Mouse (Mus musculus) hematopoietic stem cell, adult 5-6 weeks (primary cell): ENCODE measurements around the gene Mllt1. TPM values are rescaled to one million over a fixed set of nuclear protein-coding genes. Genes with fewer than 3 reads are reported as not detected.

Source experiments
- ATAC-seq, 2 experiments: fragments of 125-278 bp in 1 of 2; replicated peaks in 1 of 2; 2 replicates each; pipeline ENCODE4 v1.8.0; 2016 to 2017; ENCODE audit warnings: inconsistent platforms in 2 of 2, mild to moderate bottlenecking in 2 of 2, moderate number of reproducible peaks in 2 of 2, low read depth in 1 of 2, moderate TSS enrichment in 1 of 2; ENCODE audit not compliant: low FRiP score in 2 of 2, poor library complexity in 2 of 2, severe bottlenecking in 2 of 2, insufficient read depth in 1 of 2, low TSS enrichment in 1 of 2
- total RNA-seq: library from RNA; stranded (forward); fragments of 172-1452, 232-1000 nt; gene quantifications from 2 replicates; pipeline ENCODE4 v1.2.3, GENCODE M21; 2017

Mllt1 gene
- total RNA-seq, 1 experiment from 2014 or later, result 19.3 TPM

DNA sequence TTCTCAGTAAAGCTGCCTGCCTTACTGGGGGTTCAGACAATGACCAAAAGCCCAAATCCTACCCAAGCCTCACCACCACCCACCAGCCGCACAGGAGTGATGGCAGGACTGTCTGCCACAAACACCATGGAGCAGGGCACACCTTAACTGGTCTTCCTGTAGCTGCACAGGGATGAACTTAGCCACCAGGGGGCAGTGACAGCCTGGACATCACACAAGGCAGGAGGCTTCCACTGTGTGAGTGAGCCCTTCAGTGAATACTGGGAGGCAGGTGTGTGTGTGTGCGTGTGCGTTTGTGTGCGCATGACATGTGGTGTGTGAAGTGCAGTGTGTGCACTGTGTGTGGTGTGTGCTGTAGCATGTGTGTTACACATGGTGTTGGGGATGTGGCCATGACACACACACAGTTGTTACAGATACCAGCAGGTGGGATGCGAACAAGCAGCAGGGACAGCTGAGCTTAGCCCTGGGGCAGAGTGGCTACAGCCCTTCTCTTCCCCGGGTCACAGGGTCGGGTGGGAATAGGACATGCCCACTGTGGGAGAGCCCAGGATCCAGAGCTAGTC, 37.5 kb downstream of the Mllt1 start:
- ATAC-seq, result peak; percentile 73 to 79

DNA sequence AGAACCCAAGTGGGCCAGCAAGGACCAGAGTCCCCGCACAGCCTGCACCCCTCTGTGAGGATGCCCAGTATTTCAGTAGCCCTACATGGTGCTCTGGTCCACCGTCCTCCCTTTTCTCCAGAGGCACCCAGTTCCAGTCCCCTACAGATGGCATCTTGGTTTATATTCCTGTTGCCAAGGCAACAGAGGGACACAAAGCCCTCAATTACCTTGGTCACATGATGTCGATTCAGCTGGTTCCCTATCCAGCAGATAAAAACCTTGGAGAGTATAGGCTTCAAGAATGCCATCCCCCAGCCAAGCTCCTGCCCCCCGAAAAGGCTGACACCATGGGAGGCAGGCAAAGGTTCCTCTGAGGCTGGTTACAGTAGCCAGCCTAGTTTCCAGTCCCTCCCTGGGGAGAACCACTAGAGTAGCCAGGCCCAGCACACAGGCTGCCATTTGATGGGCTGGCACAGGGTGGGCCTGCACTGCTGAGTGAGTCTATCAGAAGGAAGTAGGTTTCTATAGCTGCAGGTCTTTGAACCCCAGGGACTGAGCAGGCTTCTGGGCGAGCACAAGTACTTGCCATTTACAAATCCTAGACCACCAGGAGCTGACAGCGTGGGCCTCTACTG, 38.6 kb downstream of the Mllt1 start:
- no peak for ATAC-seq

DNA sequence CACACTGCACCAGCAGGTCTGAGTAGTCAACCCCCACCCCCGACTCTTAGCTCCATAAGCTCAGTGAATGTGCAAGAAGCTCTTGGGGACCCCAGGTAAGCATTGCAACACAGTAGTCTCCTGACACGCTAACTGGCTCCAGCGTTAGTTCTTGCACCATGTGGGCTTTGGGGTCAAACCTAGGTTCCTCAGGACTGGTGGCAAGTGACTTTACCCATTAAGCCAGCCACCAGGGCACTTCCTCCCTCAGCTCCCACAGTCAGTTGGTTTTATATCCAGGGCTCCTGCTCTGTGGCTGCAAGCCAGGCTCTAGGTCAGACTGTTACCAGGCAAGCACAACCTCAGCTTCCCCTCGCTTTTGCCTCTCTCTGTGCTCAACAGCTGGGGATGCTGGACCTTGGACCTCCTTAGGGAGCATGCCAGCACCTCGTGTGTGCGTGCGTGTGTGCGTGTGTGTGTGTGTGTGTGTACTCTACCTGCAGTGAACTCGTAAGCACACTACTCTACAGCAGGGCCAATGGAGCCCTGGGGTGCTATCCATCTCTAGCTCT, 39.8 kb downstream of the Mllt1 start:
- ATAC-seq, result no peak

DNA sequence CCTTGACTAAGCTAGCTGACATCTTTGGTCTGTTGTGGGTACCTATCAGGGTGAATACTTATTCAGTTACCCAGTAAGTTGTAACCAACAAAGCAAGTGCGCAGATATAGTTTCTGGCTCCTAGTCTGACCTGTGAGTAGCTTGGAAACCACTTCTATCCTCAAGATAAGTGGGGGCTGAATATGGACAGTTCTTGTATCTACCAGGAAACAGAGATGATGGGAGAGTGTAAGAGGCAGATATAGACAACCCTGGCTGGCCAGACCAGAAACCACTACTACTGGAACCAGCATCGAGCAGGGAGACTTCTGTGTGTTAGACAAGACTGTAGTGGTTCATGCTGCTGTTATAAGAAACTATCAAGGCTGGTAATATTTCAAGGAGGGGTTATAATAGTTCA, 45.2 kb downstream of the Mllt1 start:
- no peak for ATAC-seq

DNA sequence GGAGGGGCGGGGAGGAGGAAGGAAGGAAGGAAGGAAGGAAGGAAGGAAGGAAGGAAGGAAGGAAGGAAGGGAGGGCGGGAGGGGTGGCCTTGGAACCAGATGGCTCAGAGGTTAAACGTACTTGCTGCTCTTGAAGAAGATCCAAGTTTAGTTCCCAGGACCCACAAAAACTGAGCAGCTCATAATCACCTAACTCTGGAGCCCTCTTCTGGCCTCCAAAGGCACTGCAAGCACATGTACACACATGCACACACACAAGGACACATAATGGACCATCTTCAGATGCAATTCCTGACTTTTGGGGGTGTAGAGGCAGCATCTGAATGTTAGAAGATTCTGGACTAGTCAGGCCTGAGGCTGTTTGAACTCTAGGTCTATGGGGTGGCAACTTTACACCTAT, 47.2 kb downstream of the Mllt1 start:
- no peak for ATAC-seq

DNA sequence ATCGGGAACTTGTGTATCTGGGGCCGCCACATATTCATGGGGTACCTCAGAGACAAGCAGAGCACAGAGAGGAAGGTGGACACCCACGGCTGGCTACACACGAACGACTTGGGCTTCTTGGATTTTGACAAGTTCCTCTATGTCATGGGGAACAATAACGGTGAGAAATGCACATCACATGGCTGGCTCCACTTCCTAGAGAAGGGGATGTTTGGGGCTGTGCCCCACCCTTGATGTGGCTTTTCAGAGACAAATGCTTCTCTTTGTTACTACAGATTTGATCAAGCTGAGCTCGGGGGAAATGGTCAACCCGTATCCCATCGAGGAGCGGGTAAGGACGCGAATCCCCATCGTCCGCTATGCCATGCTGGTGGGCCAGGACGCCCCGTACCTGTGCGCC, 50.4 kb downstream of the Mllt1 start:
- ATAC-seq, result peak in 1 of 2 experiments; percentile 15; a peak in 1 of 4 replicates

DNA sequence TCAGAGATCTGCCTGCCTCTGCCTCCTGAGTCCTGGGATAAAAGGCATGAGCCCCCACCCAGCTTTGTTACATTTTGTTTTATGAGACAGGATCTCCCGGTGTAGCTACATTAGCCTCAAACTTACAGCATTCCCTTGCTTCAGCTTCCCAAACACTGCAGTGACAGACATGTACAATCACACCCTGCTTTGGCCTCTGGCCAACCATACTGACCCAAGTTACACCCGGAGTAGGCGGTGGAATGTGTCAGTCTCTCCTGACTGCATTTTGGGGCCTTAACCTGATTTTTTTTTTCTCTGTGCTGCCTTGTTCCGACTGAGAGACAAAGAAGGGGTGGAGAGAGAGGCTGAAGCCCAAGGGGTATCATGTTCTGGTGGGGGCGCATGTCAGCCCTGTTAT, 50.9 kb downstream of the Mllt1 start:
- ATAC-seq, result no peak

DNA sequence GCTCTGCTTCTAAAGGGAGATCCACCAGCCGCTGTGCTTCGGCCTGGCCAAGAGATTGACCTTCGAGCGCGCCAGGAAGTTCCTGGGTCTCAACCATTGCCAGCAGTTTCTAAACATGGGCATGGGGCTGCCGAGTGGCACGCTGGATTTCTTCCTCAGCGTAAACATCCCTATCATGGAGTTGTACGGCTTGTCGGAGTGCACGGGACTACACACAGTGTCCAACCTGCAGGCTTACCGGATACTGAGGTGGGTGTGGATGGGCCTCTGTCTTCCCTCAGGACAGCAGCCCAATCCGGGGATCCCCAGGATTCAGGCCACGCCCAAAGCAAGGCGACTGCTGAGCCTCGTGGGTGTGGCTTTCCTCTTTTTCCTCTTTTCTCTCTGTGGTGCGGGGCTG, 51.6 kb downstream of the Mllt1 start:
- ATAC-seq, result peak; percentile 46 to 61; a peak in 3 of 4 replicates

DNA sequence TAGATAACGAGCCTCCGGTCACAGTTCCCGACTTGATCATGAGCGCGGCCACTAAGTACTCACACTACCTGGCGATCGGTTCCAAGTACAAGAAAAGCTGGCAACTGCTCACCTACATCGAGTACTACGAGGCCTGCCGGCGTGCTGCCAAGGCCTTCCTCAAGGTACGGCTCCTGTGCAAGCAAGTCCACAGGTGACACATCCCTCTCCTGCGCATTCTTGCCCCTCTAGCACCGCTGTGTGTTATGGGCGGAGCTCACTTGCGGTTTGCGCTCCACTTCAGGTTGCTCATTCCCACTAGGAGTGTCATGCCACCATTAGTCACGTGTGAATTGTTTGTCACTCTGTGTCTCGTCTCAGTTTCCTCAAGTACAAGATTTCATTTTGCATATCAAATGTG, 57.8 kb downstream of the Mllt1 start:
- no peak for ATAC-seq

DNA sequence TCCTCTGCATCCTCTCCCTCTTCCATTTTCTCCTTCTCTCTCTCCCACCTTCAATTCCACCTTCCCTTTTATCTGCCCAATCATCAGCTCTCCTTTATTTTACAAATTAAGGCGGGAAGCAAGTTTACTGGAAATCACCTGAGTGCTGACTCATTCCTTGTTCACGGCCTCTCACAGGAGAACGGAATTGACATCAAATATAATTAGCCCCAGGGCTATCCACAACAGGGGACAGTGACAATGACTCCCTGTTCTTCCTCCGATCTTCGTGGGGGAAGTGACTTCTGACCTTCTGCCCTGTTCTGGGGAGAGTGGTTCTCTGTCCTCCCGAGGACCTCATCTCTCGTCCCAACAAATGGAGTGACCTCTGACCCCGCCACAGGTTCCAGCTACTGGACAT, 58.2 kb downstream of the Mllt1 start:
- ATAC-seq, result no peak

DNA sequence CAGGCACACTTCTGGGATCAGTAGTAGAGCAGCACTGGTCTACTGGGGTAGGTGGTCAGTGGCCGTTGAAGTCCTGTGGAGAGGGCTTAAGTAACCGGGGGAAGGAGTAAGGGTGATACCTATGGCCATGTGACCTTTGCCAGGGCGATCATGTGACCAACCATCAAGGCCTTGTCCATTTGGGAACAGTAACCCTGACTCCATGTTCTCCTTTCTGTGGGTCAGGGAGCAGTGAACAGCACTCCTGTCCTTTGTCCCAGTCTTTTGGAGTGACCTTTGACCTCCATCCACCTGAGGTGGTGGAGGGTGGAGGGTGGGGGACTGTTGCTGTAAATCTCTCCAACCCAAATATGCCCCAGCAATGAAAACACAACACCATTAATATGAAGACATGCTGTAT, 58.8 kb downstream of the Mllt1 start:
- no peak for ATAC-seq

DNA sequence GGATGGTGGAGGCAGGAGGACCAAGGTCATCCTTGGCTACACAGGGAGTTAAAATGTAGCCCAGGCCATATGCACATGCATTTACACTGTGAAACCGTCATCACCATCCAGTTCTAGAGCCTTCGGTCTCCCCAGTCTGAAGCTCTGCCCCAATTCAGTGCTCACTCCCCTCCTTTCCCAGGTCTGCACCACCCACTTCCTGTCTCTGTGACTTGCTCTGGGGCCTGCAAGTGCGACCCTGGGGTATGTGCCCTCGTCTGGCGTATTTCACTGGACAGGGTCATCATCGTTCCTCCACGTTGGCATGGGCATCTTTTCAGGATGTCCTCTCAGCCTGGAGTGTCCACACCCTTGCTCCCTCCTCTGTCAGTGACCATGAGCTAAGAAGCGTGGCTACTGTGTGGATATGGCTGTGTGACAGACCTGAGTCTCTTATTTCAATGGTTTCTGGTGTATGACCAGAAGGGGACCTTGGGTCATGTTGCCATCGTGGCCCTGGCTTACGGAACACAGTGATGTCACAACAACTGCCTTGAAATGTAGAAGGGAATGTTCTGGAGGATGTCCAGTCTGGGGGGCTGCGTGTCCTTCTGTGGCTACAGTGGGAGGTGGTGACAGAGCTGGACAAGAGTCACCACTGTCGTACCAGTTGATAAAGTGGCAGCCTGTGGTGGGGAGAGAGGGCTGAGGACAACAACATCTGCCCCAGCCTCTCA, 60.1 kb downstream of the Mllt1 start, which contains the start of gene 1700061G19Rik:
Gene 1700061G19Rik (plus strand): TSS at position 542 of the 716 bp plus-strand sequence.
- ATAC-seq, result no peak

DNA sequence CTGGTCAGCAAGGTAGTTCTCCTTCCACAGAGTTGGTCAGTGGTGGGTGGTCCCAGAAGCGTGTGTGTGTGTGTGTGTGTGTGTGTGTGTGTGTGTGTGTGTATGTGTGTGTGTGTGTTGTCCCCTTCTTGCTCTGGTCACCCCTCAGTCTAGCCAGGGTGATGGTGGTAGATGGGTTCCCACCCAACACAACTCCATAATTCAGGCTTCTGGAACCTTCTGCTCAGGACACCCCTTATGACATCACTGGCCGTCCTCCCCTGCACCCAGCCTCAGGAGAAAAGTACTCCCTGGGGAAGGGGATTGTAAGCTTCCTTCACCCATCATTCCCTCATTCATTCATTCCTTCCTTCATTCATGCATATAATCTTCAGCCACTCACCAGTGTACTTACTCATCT, 61.0 kb downstream of the Mllt1 start, which contains the start of gene Acsbg2:
Gene Acsbg2 (minus strand): TSS at position 211 of the 400 bp plus-strand sequence.
- ATAC-seq, result no peak

DNA sequence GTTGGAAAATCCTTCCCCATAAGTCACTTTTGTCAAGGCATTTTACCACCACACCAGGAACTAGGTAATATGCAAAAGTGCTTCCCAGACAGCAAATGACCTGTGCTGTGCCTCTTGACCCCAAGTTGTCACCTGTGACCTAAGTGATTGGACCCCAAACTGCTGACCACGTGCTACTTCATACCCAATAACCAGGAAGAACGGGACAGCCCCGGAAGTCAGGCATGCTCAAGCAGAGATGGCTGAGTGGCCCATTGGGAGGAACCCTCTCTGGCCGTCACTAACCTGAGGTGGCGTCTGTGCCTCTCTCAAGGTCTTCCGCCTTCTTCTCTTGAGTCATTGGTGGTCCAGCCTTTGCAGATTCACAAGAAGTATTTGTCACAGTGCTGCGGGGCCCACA, 62.7 kb downstream of the Mllt1 start:
- no peak for ATAC-seq

DNA sequence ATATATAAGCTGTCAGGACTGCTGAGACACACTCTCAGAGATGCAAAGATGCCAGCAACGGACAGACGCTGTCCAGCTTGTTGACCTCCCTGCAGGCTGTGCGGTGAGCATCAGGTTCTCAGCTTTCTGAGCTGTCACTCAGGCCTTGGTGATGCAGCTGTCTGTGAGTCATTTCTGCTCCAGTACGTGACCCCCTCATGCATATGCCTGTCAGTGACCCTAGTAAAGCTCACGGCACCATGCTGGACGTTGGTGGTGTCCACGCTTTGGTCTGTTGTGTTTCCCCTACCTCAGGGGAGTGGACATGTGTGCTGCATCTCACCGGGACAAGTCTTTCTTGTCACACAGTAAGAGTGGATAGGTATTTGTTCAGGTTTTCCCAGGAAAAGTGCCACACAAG, 63.4 kb downstream of the Mllt1 start:
- 0 out of 4 replicates have a peak, but pooled peaks of 1 of the 2 experiments have one; percentile 9 for ATAC-seq

DNA sequence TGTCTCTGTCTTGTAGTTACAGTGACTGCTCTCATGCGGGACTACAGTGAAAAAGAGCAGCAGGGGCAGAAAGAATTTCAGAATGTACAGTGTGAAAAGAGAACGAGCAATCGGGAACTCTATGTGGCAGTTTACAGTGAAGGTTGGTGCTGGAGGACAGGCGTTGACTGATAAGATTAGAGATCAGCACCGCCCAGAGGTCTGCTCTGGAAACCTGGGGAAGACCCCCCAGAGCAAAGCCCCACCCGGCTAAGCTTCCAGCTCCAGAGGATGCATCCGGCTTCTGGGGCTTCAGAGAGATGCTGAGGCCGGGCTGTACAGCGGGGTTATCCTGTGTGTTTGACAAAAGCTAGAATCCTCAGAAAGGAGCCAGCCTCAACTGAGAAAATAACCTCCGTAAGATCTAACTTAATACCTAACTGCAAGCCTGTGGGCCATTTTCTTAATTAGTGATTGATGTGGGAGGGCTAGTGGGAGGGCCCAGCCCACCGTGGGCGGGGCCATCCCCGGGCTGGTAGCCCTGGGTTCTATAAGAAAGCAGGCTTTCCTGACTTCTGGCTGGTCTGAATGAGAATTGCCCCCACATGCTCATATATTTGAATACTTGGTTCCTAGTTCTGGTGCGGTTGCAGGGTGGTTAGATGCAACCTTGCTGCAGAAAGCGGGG, 64.8 kb downstream of the Mllt1 start:
- ATAC-seq, result no peak

DNA sequence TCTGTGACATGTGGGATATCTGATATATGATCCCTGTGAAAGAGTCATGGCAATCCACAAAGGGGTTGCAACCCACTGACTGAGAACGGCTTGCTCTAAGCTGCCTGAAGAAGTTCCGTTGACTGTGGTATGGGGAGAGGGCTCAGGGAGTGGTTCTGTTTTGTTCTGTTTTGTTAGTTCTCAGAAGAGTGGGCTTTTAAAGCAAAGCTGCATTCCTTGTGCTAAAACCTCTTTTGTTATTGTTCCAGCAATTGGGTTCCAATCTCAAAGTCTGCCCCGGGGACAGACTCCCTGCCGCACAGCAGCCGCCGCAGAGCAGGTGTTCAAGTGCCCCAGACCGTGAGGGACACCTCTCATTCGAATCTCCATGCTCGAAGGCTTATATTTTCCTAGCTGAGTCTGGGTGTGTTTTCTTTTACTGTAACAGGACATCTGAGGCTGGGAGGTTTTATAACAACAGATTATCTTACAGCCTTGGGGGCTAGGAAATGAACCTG, 65.7 kb downstream of the Mllt1 start:
- ATAC-seq, result no peak

DNA sequence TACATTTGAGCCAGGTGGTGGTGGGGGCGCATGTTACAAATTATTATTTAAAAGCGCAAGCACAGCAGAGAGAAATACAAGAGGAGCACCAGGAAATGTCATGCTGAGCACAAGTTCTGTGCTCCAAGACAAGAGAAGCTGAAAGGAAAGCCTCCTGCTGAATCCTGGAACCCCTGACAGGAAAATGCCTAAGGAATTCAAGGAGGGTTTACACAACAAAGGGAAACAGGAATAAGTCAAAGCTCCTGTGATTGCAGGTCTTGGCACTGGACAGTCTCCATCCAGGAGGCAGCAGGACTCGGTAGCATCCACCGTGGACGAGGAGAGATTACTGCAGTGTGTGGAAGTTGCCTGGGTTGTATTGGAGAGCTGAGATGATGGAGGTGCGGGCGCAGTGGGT, 69.1 kb downstream of the Mllt1 start:
- ATAC-seq, result no peak
